Mouse (Mus musculus) small intestine, adult 2 months (tissue): ENCODE measurements at regions not wholly inside any gene's neighbourhood (a gene's known extent, or its start where the extent isn't known, plus 50 kb on each side); places are given as distances from the start of the nearest gene placed in this dataset.

Source experiments
- CTCF ChIP-seq: fragments of 200-500 bp; IDR thresholded peaks from 2 replicates; pipeline ENCODE4 v1.5.1; 2012; ENCODE audit warnings: low read depth, mild to moderate bottlenecking, control low read depth, inconsistent platforms, low read length, moderate library complexity, mixed read lengths; ENCODE audit not compliant: insufficient replicate concordance, insufficient read length; ENCODE audit errors: extremely low read depth
- POLR2A ChIP-seq: fragments of 200-500 bp; IDR thresholded peaks from 2 replicates; pipeline ENCODE4 v1.6.1; 2012; ENCODE audit warnings: low read depth, mild to moderate bottlenecking, control low read depth, inconsistent platforms, low read length, moderate library complexity

- TF ChIP-seq CTCF (no peak), POLR2A (no peak)
Observed at GRCm38 (mm10) chr14:120225657-120226056, 49.8 kb upstream of the Mbnl2 start.
